Mouse (Mus musculus) CH12.LX (cell line): ENCODE measurements at regions not wholly inside any gene's neighbourhood (a gene's known extent, or its start where the extent isn't known, plus 50 kb on each side); places are given as distances from the start of the nearest gene placed in this dataset.

ENCODE experiments used
- DNase-seq: peaks from one replicate; pipeline ENCODE4 v3.0.0-alpha.2; 2013; ENCODE audit errors: extremely low read depth
- H3K27ac ChIP-seq: 2 replicates; pipeline ENCODE4 v1.5.1; 2012; ENCODE audit warnings: low read depth, mild to moderate bottlenecking, control low read depth, moderate library complexity; ENCODE audit not compliant: insufficient read depth
- H3K27me3 ChIP-seq: replicated peaks from 2 replicates; pipeline ENCODE3; 2012; ENCODE audit warnings: inconsistent platforms
- H3K36me3 ChIP-seq, 2 experiments: replicated peaks in 1 of 2; 2 replicates each; pipeline versions ENCODE3 to v1.6.1; 2012; ENCODE audit warnings: inconsistent platforms in 1 of 2, low read length in 1 of 2, mild to moderate bottlenecking in 1 of 2, mixed read lengths in 1 of 2, moderate library complexity in 1 of 2; ENCODE audit not compliant: control insufficient read depth in 1 of 2, insufficient read depth in 1 of 2
- H3K4me1 ChIP-seq, 2 experiments: 2 replicates each; pipeline ENCODE4 v1.6.1; 2012; ENCODE audit warnings: inconsistent platforms in 1 of 2, moderate library complexity in 1 of 2; ENCODE audit not compliant: insufficient read depth in 2 of 2, control insufficient read depth in 1 of 2
- H3K4me2 ChIP-seq: 2 replicates; pipeline ENCODE4 v1.6.1; 2012; ENCODE audit warnings: low read depth, mild to moderate bottlenecking, control low read depth; ENCODE audit not compliant: poor library complexity, insufficient read depth, severe bottlenecking
- H3K4me3 ChIP-seq, 3 experiments: fragments of 150-350 bp in 1 of 3; sonication (generic) in 1 of 3; replicated peaks in 1 of 3; 2 replicates each; pipeline versions ENCODE3 to v1.5.1; 2011 to 2012; ENCODE audit warnings: low read depth in 2 of 3, low read length in 2 of 3, mild to moderate bottlenecking in 2 of 3, moderate library complexity in 2 of 3, control low read depth in 1 of 3, improper control_type of control experiment in 1 of 3, inconsistent platforms in 1 of 3, mixed read lengths in 1 of 3; ENCODE audit not compliant: poor library complexity in 1 of 3
- H3K79me2 ChIP-seq: replicated peaks from 2 replicates; pipeline ENCODE4 v1.6.1; 2012; ENCODE audit warnings: mild to moderate bottlenecking, moderate library complexity; ENCODE audit not compliant: control insufficient read depth, poor library complexity, insufficient read depth, severe bottlenecking; ENCODE audit errors: extremely low read depth
- H3K9ac ChIP-seq: 2 replicates; pipeline ENCODE4 v1.6.1; 2012; ENCODE audit warnings: low read depth, mild to moderate bottlenecking, control low read depth, moderate library complexity; ENCODE audit not compliant: insufficient read depth
- H3K9me3 ChIP-seq: replicated peaks from 2 replicates; pipeline ENCODE3; 2012; ENCODE audit warnings: low read length, inconsistent platforms, mixed read lengths
- BHLHE40 ChIP-seq: IDR thresholded peaks from 2 replicates; pipeline ENCODE4 v1.6.1; 2011; ENCODE audit warnings: mild to moderate bottlenecking, low read depth, low read length, improper control_type of control experiment
- CHD2 ChIP-seq: IDR thresholded peaks from 2 replicates; pipeline ENCODE4 v1.6.1; 2011; ENCODE audit warnings: low read length, improper control_type of control experiment
- ELF1 ChIP-seq: IDR thresholded peaks from 2 replicates; pipeline ENCODE4 v1.6.1; 2014; ENCODE audit warnings: low read depth, mild to moderate bottlenecking, inconsistent platforms, low read length, improper control_type of control experiment
- EP300 ChIP-seq: IDR thresholded peaks from 2 replicates; pipeline ENCODE4 v1.6.1; 2011; ENCODE audit warnings: low read length, improper control_type of control experiment
- ETS1 ChIP-seq: conservative IDR thresholded peaks from 2 replicates; pipeline ENCODE4 v1.6.1; 2012; ENCODE audit warnings: low read depth, mild to moderate bottlenecking, inconsistent platforms, low read length, improper control_type of control experiment, moderate library complexity
- GABPA ChIP-seq: IDR thresholded peaks from 2 replicates; pipeline ENCODE4 v1.6.1; 2012; ENCODE audit warnings: low read depth, low read length, improper control_type of control experiment, inconsistent platforms; ENCODE audit not compliant: insufficient replicate concordance
- IRF4 ChIP-seq: IDR thresholded peaks from 2 replicates; pipeline ENCODE4 v1.6.1; 2014; ENCODE audit warnings: low read depth, mild to moderate bottlenecking, inconsistent platforms, low read length, improper control_type of control experiment
- KAT2A ChIP-seq: IDR thresholded peaks from 2 replicates; pipeline ENCODE4 v1.6.1; 2012; ENCODE audit warnings: low read length, improper control_type of control experiment, inconsistent platforms; ENCODE audit not compliant: insufficient replicate concordance
- MAFK ChIP-seq: IDR thresholded peaks from 2 replicates; pipeline ENCODE4 v1.6.1; 2011; ENCODE audit warnings: low read length, improper control_type of control experiment; ENCODE audit not compliant: insufficient replicate concordance
- MEF2A ChIP-seq: IDR thresholded peaks from 2 replicates; pipeline ENCODE4 v1.6.1; 2014; ENCODE audit warnings: low read depth, mild to moderate bottlenecking, inconsistent platforms, low read length, improper control_type of control experiment, borderline replicate concordance
- MXI1 ChIP-seq: IDR thresholded peaks from 2 replicates; pipeline ENCODE4 v1.6.1; 2011; ENCODE audit warnings: mild to moderate bottlenecking, low read depth, low read length, improper control_type of control experiment
- MYC ChIP-seq: IDR thresholded peaks from 2 replicates; pipeline ENCODE4 v1.6.1; 2011; ENCODE audit warnings: low read depth, mild to moderate bottlenecking, improper control_type of control experiment, low read length
- NELFE ChIP-seq: IDR thresholded peaks from 2 replicates; pipeline ENCODE4 v1.6.1; 2011; ENCODE audit warnings: low read depth, low read length, improper control_type of control experiment
- NRF1 ChIP-seq: IDR thresholded peaks from 2 replicates; pipeline ENCODE4 v1.6.1; 2014; ENCODE audit warnings: low read depth, mild to moderate bottlenecking, inconsistent platforms, low read length, improper control_type of control experiment, moderate library complexity
- PAX5 ChIP-seq: IDR thresholded peaks from 2 replicates; pipeline ENCODE4 v1.6.1; 2012; ENCODE audit warnings: low read length, inconsistent platforms, mixed read lengths
- RAD21 ChIP-seq: IDR thresholded peaks from 2 replicates; pipeline ENCODE4 v1.6.1; 2011; ENCODE audit warnings: low read depth, mild to moderate bottlenecking, low read length, improper control_type of control experiment, moderate library complexity
- SIN3A ChIP-seq: IDR thresholded peaks from 2 replicates; pipeline ENCODE4 v1.6.1; 2012; ENCODE audit warnings: low read length, improper control_type of control experiment, inconsistent platforms
- SMC3 ChIP-seq: IDR thresholded peaks from 2 replicates; pipeline ENCODE4 v1.6.1; 2011; ENCODE audit warnings: low read depth, low read length, improper control_type of control experiment
- TBP ChIP-seq: conservative IDR thresholded peaks from 2 replicates; pipeline ENCODE4 v1.6.1; 2011; ENCODE audit warnings: low read depth, low read length, improper control_type of control experiment
- TCF12 ChIP-seq: IDR thresholded peaks from 2 replicates; pipeline ENCODE4 v1.6.1; 2014; ENCODE audit warnings: low read depth, mild to moderate bottlenecking, inconsistent platforms, low read length, improper control_type of control experiment
- UBTF ChIP-seq: IDR thresholded peaks from 2 replicates; pipeline ENCODE4 v1.6.1; 2012; ENCODE audit warnings: low read depth, mild to moderate bottlenecking, inconsistent platforms, low read length, improper control_type of control experiment, moderate library complexity
- USF1 ChIP-seq: IDR thresholded peaks from 2 replicates; pipeline ENCODE4 v1.6.1; 2014; ENCODE audit warnings: low read depth, mild to moderate bottlenecking, inconsistent platforms, low read length, improper control_type of control experiment
- USF2 ChIP-seq: conservative IDR thresholded peaks from 2 replicates; pipeline ENCODE4 v1.6.1; 2011; ENCODE audit warnings: low read depth, low read length, improper control_type of control experiment
- ZC3H11A ChIP-seq: IDR thresholded peaks from 2 replicates; pipeline ENCODE4 v1.6.1; 2012; ENCODE audit warnings: low read depth, mild to moderate bottlenecking, inconsistent platforms, low read length, improper control_type of control experiment
- ZKSCAN1 ChIP-seq: IDR thresholded peaks from 2 replicates; pipeline ENCODE4 v1.6.1; 2012; ENCODE audit warnings: low read depth, inconsistent platforms, low read length, improper control_type of control experiment, borderline replicate concordance
- ZNF384 ChIP-seq: IDR thresholded peaks from 2 replicates; pipeline ENCODE4 v1.6.1; 2012; ENCODE audit warnings: low read depth, low read length, improper control_type of control experiment, inconsistent platforms
- dilution Hi-C: fragments of 300-500 bp; cut with MboI; formaldehyde crosslinking; loops from 2 replicates; pipeline ENCODE4 v1.14.3; 2020; ENCODE audit warnings: low sequenced_read_pairs; ENCODE audit not compliant: extremely low pct_unique_long_range_greater_than_20kb, extremely low pct_ligation_motif_present
- in situ Hi-C: fragments of 300-500 bp; cut with MboI; formaldehyde crosslinking; loops from 3 replicates; pipeline ENCODE4 v1.14.3; 2019; ENCODE audit warnings: low sequenced_read_pairs, low pct_ligation_motif_present, low pct_unique_long_range_greater_than_20kb, mixed read lengths

DNA sequence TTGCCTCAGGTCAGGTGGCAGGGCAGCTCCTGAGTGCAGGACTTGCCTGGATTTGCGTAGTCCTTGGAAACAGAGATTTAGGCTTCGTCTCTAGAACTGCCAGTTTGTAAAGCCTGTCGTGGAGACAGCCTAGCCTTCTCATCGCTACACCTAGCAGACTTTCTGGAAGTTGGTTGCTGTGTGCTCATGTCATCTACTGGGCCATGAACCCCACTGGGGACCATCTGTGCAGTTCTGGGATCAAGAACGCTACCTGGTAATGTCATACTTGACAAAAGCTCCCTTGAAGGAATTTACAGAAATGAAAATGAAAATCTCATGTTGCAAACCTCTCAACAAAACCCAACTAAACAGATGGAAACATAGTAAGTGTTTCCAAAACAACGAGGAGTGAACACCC, 85.3 kb upstream of the Cry1 start:
- no peak overlapping the region for H3K4me3 ChIP-seq
- no peak overlapping the region for H3K9ac ChIP-seq
- H3K4me1 ChIP-seq = peaks cover 0 to 2% of the 10 kb centered on the region in 2 experiments; a peak in 1 of 4 replicates
- TF ChIP-seq CHD2 (no peak), IRF4 (no peak), TCF12 (no peak), USF1 (no peak), NELFE (no peak), USF2 (no peak), ZNF384 (no peak), BHLHE40 (no peak), RAD21 (no peak), ZKSCAN1 (no peak), ELF1 (no peak), UBTF (no peak), PAX5 (no peak), TBP (no peak), MYC (no peak), SMC3 (no peak)
- H3K79me2 ChIP-seq = no peaks in the 10 kb centered on the region
- no peak for DNase-seq
- no peak overlapping the region for H3K4me2 ChIP-seq
- H3K27me3 ChIP-seq = no peaks in the 10 kb centered on the region
- no peaks in the 10 kb centered on the region for H3K9me3 ChIP-seq
- in situ Hi-C loops = no loop called here
- no peaks in the 10 kb centered on the region for H3K36me3 ChIP-seq
- dilution Hi-C loops = no loop called here
- no peak overlapping the region for H3K27ac ChIP-seq

DNA sequence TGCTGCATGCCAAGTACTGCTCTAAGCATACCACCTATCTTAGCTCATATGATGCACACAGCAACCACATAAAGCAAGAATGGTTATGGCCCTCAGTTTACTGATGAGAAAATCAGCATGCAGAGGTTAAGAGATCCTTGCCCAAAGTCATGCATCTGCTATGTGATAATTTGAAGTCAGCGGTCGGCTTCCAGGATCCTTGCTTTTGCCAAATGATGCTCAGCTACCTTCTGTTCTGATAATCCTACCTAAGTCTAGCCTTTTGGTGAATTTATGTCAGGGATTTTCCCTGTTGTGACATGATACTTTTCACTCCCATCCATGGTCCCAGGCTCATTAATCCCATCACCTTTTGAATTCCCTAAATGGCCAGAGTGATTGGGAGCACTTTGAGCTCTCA, 91.9 kb upstream of the Cry1 start:
- Histone ChIP-seq H3K36me3 (no peaks in the 10 kb centered on the region), H3K4me2 (no peak overlapping the region), H3K79me2 (no peaks in the 10 kb centered on the region), H3K4me1 (peaks cover 0 to 2% of the 10 kb centered on the region in 2 experiments; a peak in 1 of 4 replicates), H3K4me3 (no peak overlapping the region), H3K27me3 (no peaks in the 10 kb centered on the region), H3K9me3 (no peaks in the 10 kb centered on the region), H3K9ac (no peak overlapping the region), H3K27ac (no peak overlapping the region)
- dilution Hi-C loops = no loop called here
- DNase-seq = no peak
- in situ Hi-C loops = no loop called here
- no peak for TF ChIP-seq NELFE
- TF ChIP-seq MAFK = no peak
- no peak for TF ChIP-seq SIN3A
- TF ChIP-seq ETS1 = no peak
- no peak for TF ChIP-seq MEF2A
- TF ChIP-seq ZNF384 = no peak
- TF ChIP-seq KAT2A = no peak
- no peak for TF ChIP-seq EP300
- TF ChIP-seq CHD2 = no peak
- no peak for TF ChIP-seq ZC3H11A
- no peak for TF ChIP-seq MXI1
- TF ChIP-seq NRF1 = no peak
- TF ChIP-seq GABPA = no peak
